Mouse (Mus musculus): ENCODE measurements around the gene Krtap5-5.

DNA sequence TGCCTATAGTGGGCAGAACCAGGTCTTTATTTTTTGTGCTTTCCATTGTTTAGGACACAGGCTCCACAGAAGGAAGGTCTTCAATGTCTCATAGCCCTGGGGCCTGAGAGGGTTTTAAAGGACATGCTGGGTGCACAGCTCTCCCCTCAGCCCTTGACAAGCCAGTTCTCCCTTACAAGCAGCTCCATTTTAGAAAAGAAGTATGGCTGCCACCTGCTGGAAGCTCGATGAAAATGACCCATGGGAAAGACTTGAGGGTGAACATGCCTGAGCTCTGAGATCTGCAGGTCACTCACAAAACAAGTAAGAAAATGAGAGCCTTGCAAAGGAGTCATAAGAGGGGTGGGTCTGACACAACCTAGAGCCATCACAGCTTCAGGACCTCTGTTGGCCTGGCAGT is 20.1 kb upstream of the Krtap5-5 start:
- TF ChIP-seq CTCF (IDR thresholded peaks at IDR 0.05; ENCODE audit: low read depth, low read length) (no peak), POLR2AphosphoS5 (IDR thresholded peaks at IDR 0.05; ENCODE audit: insufficient replicate concordance, low read depth, low read length) (no peak), GATA1 (IDR thresholded peaks at IDR 0.05; ENCODE audit: borderline replicate concordance, low read length) (no peak), TAL1 (conservative IDR thresholded peaks at IDR 0.05; ENCODE audit: low read depth, low read length) (no peak)
